Mouse (Mus musculus) myocyte (in vitro differentiated cells): ENCODE data around the gene Fyn.

Experiments
- E2F4 ChIP-seq: IDR thresholded peaks from one replicate; pipeline ENCODE4 v1.6.1; 2011; ENCODE audit warnings: mild to moderate bottlenecking, control low read depth, moderate library complexity; ENCODE audit not compliant: insufficient read depth
- MAX ChIP-seq: IDR thresholded peaks from one replicate; pipeline ENCODE4 v1.6.1; 2011; ENCODE audit warnings: low read depth, mild to moderate bottlenecking, control low read depth

DNA sequence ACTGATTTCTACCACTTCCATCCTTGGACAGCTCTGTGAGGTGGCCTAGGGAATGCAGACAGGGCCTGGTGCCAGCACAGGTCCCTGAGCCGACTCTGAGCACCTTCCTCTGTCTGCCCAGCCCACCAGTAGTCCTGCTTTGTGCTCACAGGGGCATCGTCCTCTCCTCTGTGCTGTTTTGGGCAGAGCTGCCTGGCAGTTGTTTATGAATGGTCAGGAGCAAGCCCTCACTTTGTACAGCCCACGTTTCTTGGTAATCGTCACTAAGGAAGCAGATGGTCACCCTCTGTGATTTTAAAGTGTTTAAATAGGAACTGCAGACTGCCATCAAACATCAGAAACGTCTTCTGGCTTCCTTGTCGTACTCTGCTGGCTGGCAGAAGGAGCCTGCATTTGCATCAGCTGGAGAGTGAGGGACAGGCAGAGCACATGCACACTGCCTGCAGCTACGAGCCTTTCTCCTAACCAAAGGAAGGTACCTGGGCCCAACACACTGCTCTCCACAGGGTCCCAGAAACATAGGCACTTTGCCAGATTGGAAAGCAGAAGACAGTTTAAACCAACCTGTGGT lies 173.4 kb downstream of the Fyn start:
- TF ChIP-seq E2F4 (no peak), MAX (no peak)
